Mouse (Mus musculus): ENCODE measurements around the gene Gm21983. TPM values are rescaled to one million over a fixed set of nuclear protein-coding genes. Genes with fewer than 3 reads are reported as not detected.
A peak's percentile ranks its signal among the peaks of the same experiment; 100 is the strongest.

The Gm21983 gene
- total RNA-seq (2021) = not detected
- long read RNA-seq, experiment 1 = 0 reads
- long read RNA-seq, experiment 2, partial matches to known transcripts = 2 of 2 reads
- long read RNA-seq, experiment 2, other reads (novel, unspliced or antisense) = 0 of 2 reads

DNA sequence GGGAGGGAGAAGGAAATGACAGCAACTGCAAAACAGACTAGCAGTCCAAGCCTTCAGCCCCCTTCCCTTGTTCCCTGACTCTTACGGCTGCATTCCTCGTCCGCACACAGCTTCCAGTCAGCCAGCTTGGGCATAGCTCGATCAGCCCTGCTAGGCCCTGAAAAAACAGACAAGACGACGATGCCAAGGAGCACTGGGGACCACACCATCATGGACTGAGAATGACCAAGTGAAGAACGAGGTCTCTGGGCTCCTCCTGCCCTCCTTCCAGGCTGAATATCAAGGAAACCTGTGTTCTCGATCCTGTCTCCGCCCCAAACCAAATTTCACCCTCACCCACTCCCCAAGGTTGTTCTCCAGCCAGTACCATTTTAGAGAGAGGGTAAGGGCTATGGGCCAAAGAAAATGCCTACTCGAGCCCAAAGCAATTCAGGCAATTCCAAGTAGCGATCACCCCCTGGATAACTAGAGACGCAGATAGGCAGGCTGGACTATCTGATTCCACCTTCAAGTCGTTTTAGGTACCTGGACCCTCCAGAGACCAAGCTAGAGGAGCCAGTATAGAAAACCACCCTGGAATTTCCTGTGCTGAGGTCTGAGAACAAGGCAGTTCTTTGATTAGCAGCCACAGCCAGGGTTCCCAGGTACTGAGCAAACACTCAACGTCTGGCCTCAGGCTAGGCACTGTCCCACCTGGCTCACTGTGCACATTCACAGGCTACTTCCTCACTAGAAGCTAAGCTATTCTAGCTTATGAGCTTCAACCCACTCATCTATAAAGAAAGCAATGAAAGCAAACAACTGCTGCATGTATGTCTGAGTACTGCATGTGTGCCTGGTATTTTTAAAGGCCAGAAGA is at the start of gene Gm21983, which contains the start of gene Mia:
Gene Gm21983, minus strand, starts transcription at position 250 of the 859 bp plus-strand sequence.
Gene Mia, minus strand, starts transcription at position 321 of the 859 bp plus-strand sequence.
- DNase-seq = no peak

DNA sequence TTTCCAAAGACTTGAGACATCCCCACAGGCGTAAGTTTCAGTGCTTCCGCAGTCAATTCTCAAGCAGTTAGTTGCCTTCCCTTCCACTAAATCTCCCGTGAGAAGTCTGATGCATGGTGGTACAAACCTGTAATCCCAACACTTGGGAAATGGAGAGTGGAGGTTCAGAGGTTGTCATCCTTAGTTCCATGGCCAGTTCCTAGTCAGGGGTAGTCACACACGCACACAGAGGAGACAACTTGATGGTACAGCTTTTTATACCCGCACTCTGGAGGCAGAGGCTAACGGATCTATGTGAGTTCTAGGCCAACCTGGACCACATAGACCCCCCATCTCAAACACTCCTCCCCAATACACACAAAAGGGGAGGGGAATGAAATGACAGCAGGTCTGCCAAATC is 48.0 kb upstream of the Gm21983 start:
- DNase-seq = no peak

DNA sequence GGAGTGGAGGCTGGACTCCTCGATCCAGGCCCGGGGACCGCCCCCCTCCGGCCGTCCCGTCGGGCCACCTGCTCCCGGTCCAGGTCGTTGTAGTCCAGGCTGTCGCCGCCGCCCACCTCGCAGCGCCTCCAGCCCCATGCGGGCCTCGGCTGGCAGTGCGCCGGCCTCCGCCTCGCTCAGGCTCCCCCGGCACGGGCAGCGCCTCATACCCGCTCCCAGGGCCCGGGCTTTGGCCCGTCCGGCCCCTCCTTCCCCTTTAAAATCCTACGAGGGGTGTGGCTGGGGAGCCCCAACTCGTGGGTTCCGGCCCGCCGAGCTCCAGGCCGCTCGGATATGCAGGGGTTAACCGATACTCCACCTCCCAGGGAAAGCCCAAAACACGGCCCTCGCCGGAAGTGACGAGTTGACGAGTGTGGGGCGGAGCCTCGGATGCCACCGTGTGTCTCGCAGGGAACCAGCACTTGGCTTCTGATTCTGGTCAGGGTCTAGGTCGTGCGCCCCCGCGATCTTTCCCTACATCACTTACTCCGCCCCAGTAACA is 47.5 kb upstream of the Gm21983 start, which contains the start of gene Itpkc:
Gene Itpkc, minus strand, starts transcription at position 381 of the 541 bp plus-strand sequence.
- peak; percentile 86 for DNase-seq

DNA sequence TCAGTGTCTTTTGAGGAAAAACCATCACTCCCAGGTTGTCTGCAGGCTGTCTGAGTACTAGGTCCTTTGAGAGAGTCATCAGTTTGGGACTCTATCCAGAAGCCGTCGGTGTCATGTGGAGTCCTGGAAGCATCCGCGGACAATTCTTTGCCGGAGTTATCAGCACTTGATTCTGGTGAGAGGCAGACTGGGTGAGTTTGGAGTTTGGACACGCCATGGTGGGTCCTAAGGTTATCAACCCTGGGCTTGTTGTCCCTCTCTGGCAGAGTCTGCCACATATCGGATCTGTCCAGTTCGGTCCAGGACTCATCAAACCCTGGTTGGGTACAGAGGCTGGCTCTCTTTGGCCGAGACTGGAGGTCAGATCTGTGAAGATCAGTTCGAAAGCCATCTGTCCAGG is 46.8 kb upstream of the Gm21983 start:
- DNase-seq = no peak

DNA sequence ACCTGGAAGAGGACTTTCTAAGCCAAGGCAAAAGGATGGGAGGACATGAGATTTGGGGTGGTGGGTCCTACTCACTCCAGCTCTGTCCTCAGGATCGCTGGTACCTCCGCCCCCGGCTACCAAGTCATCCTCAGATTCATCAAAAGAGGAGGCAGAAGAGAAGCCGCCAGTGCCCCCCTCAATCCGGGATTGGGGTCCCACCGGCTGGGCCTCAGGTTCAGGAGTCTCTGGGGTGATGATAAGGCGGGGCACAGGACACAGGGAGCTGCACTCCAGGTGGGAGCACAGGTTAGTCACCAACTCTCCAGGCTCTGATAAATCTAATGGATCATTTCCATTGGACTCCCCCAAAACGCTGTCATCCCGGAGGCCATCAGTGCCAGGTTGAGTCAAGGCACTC is 46.4 kb upstream of the Gm21983 start:
- no peak for DNase-seq

DNA sequence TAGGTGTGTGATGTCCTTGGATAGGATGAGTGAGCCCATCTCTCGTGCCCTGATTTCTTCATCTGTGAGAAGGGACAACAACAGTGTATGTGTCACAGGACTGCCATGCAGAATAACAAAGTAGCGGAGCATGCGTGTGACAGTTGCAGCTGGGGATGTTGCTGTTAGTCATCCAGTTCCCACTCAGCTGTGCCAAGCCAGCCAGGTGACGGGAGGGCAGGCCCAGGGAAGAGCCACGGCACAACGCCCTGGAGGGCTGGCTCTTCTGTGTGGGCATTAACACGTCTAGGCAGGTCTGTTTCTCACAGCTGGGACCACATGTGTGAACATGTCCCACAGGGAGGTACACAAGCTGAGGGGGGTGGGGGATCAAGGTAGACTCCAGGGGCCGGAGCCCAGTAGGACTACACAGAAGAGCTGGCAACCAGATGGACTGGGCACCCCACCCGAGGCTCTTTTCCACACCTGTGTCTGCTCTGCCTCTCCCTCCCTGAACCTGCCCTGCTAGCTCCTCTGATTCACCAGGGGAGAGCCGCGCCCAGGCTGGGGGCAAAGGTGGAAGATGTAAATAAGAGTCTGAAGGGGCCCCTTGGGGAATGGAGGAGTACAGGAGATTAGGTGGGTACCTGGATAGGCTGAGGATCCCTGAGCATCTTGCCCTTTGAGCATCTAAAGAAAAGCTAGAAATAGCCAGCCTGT is 44.1 kb upstream of the Gm21983 start:
- peak; percentile 46 for DNase-seq

DNA sequence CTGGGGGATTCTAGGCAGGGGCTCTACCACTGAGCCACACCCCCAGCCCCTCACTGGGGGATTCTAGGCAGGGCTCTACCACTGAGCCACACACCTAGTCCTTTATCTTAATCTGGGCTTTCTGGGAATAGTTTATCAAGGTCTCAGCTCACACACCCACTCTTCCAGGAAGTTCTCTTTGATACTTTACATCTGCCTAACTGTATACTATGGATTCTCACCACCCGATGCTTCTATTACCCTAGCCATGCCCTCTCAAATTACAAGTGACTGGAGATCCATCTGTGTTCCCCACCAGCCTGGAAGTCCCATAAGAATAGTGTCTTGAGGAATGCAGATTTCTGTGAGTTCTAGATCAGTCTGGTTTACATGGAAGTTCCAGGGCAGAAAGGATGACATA is 41.7 kb upstream of the Gm21983 start:
- DNase-seq = no peak

DNA sequence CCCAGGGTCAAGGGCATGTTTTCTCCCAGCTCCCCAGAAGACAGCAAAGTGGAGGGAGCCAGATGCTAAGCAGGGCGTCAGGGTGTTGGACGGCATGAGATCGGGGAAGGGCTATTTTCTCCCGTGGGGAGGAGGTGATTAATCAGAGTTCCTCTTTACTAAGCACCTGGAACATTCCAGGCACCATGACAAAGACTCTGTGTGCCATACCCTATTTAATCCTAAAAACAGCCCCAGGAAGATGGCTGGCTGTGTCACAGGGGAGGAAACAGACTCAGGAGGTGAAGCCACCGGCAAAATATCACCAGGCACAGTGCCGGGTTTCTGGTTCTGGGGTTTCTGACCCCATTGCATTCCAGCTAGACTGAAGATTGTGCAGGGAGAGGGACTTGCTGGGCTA is 41.1 kb upstream of the Gm21983 start:
- DNase-seq = no peak

DNA sequence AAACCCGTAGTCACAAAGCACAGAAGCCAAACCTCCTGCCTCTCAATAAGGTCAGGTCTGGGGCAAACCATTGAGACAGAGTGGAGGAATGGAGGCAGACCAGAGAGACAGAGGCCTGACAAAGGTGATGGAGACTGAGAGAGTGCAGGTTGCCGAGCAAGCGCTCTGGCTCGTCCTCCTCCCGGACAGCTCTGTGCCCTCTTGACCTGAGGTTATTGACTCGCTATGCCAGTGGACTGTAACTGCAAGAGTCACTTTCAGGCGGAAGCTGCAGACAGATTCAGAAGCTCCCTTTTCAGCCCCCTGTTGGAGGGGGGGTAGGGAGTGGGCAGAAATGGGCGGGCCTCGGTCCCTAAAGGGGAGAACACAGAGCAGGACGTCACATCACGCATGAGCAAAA is 39.1 kb upstream of the Gm21983 start:
- DNase-seq = no peak

DNA sequence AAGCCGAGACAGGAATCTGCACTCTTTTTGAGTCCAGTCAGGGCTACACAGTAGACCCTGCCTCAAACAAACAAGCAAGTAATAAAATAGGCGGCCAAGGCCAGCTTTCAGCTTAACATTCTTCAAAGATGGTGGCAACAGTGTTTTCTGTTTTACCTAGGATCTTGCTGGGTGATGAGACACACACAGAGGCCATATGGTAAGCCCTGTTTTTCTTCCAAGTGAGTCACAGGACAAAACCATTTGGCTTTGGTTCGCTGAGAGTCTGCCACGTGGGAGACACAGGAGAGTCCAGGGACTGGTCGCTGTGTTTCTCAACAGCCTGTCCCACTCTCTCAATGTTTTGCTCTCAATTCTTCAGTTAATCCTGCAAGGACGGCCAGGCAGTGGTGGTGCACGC is 37.7 kb upstream of the Gm21983 start:
- DNase-seq = no peak

DNA sequence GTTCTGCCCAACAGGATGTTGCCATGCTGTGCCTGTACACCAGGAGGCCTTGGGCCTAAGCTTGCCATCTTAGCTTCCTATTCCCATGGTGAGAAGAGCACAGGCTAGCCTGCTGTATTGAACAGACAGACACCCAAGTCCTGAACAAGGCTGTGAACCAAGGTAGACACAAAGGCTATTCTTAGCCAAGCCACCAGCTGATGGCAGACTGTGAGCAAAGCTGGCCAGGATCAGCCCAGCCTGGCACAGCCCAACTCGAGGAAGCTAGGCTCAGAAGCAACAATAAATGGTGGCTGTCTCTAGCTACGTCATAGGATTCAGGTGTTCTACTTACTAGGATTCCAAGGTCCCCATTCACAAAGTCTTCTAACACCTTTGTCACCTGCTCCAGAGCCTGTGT is 31.7 kb upstream of the Gm21983 start:
- no peak for DNase-seq

DNA sequence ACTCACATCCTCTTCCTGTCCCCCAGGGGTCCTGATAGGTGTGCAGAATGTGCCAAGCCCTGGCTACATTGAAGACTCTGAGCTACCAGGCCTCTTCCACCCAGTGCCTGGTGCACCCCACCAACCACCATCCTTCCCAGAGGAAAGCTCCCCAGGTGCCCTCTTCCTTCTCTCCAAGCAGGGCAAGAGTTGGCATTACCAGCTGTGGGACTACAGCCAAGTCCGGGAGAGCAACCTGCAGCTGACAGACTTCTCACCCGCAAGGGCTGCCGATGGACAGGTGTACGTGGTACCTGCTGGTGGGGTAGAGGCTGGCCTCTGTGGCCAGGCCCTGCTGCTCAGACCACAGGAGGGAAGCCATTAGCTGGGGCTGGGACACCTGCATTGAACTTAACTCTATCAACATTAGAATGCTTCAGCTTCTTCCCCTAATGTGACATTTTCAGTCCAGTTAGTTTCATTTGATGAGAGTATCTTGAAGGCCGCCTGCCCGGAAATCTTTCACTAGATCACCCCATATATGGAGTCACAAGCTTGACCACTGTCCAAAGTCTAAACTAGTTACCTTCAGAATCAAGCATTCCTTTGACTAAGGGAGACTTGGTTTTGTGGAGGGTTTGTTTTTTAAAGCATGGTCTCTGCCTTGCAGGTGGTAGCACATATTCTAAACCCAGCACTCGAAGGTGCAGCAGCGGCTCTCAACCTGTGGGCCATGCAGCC is 23.0 kb upstream of the Gm21983 start:
- DNase-seq = no peak

DNA sequence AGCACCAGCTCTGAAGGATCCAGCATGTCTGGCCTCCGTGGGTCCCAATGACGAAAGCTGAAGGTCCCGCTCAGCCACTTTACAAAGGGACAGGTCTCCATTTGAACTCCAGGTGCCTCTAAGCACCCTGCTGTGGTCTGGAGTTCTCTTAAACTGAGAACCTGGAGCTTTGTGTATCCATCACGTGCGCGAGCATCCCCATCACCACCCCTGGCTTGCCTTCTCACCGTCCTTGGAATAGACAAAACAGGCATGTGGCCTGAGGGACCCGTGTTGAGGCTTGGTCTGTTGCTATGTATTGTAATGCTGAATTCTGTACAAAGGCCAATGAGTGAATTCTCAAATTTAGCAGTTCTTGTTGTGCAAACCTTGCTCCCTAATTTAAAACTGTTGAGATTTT is 17.9 kb upstream of the Gm21983 start:
- no peak for DNase-seq

DNA sequence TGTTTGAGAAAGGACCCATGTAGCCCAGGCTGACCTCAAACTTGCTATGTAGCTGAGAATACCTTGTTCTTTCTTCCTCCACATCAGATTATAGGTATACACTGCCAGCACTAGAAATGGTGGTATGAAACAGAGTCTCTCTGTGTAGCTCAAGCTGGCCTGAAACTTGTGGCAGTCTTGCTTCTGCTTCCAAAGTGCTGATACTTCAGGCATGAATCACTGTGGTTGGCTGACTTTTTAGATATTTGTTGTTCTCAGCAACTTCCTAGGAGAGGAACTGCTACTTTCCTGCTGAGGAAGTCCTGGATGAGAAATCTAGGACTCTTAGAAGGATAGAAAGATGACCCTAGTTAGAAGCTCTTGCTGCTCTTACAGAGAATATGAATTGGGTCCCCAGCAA is 17.5 kb upstream of the Gm21983 start:
- DNase-seq = no peak

DNA sequence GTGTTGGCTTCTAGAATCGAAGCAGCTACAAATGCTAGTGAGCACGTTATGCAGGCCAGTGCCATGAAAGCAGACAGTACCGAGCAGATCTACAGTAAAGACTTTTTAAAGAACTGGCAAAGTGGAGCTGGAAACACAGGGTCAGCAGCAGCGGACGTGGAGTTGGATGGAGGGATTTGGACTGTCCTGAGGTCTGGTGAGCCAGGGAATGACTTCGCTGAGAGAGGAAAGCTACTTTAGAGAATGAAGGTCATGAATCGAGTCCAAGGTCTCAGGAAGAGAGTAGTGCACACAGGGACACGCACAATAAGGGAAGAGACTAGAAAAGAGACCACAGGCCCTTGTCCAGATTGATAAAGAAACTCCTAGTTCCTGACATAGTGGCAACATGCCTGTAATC is 16.7 kb upstream of the Gm21983 start:
- DNase-seq = no peak

DNA sequence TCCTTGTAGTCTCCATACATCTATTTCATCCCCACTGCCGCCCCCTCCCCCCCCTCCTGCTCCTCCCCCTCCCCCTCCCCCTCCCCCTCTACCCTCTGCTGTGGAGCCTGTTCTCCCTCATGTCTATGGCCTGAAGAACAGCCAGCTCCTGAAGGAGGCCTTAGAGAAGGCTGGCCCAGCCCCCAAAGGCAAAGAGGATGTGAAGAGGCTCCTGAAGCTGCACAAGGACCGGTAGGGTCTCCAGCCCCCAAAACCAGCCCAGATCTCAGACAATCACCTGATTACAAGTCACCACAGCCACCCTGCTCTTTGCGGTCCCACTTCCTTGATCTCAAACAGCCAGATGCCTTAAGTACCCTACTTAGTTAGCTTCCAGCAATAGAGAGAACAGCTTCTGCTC is 16.2 kb upstream of the Gm21983 start:
- no peak for DNase-seq

DNA sequence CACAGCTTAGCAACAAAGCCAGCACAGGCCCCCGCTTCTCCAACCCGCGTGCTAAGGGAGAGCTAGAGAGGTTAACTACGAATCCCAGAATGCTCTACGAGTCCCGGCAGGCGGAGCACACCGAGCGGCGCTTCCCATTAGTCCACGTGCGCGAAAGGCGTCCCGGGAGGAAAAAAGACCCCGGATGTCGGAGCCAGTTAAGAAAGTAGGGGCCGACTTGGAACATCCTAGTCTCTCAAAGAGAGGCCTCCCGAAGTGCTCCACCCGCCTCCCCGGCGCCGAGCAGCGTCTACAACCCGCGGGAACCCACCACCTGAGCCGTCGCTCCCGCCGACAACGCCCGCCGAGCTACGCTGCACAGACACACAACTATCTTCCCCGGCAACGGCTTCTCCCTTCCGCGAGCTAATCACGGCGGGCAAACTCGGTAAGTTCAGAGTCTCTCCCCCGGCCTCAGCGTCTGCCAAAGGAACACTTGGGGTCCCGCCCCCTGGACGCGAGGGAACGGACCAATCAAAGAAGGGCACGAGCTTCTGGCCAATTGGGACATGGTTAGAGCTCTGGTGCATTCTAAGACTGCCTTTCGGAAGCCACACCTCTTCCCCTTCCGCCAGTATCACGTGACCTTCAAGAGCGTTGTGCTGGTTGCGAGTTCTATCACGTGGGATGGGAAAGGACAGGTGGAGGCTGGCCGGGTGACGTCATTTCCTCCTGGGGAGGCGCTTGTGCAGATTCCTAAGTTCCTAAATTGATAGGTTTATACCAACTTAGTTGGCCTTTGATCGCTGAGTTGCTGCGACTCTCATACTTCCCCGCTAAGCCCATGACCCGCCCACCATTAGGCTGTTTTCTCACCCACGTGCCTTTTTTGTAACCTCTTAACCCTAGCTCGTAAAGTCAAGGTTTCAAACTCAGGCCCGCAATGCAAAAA is 15.1 kb upstream of the Gm21983 start, which contains the start of the genes BC024978 and Snrpa:
Gene BC024978, plus strand, starts transcription at position 101 of the 931 bp plus-strand sequence.
Gene Snrpa, minus strand, starts transcription at position 591 of the 931 bp plus-strand sequence.
- peak; percentile 89 for DNase-seq

DNA sequence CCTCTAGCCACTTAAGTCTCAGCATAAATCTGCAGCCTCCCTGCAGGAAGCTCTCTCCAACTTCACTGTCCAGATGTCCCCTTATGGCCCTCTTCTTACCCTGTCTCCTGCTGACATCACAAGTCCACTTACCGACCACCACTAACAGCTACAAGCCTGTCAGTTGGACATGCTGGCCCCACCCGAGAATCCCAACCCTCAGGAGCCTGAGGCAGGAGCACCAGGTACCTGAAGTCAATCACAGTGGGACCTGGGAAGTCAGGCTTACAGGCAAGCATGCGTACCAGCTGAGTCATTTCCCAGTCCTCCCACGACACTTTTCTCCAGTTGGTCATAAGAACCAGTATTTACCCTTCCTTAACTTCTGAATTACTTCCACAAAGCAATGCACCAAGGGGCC is 12.8 kb upstream of the Gm21983 start:
- no peak for DNase-seq

DNA sequence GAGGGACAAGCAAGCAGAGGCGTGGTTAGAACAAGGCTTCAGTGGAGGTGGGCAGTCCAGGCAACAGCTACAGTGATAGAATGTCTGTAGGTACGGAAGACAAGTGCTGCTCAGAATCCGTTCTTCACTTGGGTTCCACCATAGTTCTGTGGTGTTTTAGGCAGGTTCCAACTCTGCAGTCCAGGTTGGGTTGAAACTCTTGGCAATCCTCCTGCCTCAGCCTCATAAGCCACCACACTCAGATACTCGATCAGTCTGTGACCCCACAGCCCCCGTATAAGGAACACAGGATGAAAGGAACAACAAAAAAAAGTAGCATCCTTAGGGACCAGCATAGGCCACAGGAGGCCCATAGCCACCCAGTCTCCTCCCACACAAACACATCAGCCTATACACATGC is 11.5 kb upstream of the Gm21983 start:
- no peak for DNase-seq

DNA sequence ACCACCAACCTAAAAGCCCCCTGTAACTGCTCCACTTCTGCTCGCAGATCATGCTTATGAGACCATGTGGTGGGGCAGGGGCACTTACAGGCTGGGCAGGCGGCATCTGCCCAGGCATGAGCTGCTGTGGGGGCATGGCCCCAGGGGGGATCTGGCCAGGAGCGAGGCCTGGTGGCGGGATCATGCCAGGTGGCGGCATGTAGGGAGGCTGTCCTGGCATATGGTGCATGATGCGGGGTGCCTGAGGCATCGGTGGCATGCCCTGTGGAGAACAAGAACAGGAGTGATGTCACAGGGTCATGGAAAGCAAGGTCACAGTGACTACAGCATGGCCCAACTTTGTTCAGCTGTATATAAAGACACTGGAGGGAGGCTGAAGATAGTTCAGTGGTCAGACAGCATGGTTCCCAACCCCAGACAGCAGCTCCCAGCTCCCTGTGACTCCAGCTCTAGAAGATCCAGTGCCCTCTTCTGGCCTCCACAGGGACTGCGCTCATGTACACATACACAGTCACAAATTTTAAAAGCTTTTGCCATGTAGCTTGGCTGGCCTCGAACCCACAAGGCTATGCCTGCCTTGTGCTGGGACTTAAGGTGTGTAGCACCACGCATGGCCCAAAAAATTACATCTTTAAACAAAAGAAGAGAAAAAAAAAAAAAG is 8.5 kb upstream of the Gm21983 start:
- no peak for DNase-seq
